In the genomic region with DNA sequence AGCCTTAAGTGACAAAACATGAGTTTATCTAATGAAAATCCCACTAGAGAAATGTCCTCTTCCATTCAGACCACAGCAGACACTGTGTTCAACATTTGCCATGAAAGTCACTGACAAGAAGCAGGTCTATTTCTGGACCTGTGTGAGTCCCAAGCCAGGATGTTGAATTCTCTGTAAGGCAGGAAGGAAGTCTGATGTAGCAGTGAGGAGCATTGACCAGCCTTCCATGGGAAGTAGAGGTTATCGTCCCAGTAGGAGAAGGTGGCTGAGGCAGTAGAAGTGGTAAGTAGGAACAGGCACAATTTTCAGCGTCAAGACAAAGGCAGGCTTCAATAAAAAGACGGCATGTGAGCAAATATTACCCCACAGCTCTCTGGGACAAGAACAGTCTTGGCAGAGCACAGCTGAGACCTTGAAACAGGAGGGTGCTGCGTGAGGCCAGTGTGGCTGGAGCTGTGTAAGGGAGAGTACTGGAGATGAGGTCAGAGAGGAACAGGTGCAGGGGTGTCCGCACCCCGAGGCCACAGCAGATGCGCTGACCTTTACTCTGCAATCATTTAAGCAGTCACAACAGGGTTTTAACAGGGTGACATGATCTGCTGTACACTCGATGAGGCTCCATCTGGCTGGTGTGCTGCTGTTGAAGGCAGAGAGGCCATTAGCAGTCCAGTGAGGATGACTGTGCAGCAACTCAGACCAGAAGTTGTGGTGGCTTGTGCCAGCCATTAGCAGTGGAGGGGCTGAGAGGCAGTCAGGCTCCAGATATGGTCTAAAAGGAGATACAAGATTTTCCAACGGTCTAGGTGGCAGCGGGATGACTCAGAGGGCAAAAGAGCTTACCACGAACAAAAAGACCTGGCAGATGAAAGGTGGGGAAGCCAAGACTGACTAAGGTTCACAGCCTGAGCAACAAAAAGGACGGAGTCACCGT, we compare ENCODE assay signal across 9 mouse cellular contexts. TPM values are rescaled to one million over a fixed set of nuclear protein-coding genes. Genes with fewer than 3 reads are reported as not detected.
A peak's percentile ranks its signal among the peaks of the same experiment; 100 is the strongest.
DNase-seq lines count a peak whose midpoint lies in the region; ATAC-seq and TF ChIP-seq lines count a peak whose summit lies in the region.
"Had no signal": no experiment of that assay in that cellular context is flagged by ENCODE, and none has a peak within 500 bp of the region (broad histone marks: within the 10 kb centered on the region; RNA-seq: fewer than 3 reads in every experiment).

No protein-coding gene starts in this region.

- peak overlapping the region; percentile 9; the same call in 1 of the 2 replicates for H3K27ac ChIP-seq in liver, postnatal 0 days (ENCODE audit: low read depth)
- no peak overlapping the region for H3K27ac ChIP-seq in liver, embryonic 12.5 days
- no peak overlapping the region; the same call in 1 of the 2 replicates for H3K27ac ChIP-seq in embryonic facial prominence, embryonic 11.5 days (replicated peaks; ENCODE audit: low read depth, low read length)
- H3K27ac ChIP-seq in heart, embryonic 15.5 days: peak overlapping the region; percentile 70

- no peak overlapping the region for H3K9ac ChIP-seq in liver, postnatal 0 days (replicated peaks)
- no peak overlapping the region for H3K9ac ChIP-seq in liver, embryonic 12.5 days
- no peak overlapping the region for H3K9ac ChIP-seq in embryonic facial prominence, embryonic 11.5 days (replicated peaks; ENCODE audit: low read length)
- no peak overlapping the region for H3K9ac ChIP-seq in heart, embryonic 15.5 days

- no peak overlapping the region for H3K4me2 ChIP-seq in liver, postnatal 0 days (ENCODE audit: low read depth, low read length)
- H3K4me2 ChIP-seq in liver, embryonic 12.5 days: no peak overlapping the region
- H3K4me2 ChIP-seq in embryonic facial prominence, embryonic 11.5 days (ENCODE audit: low read depth, low read length): no peak overlapping the region
- no peak overlapping the region for H3K4me2 ChIP-seq in heart, embryonic 15.5 days

- 45% methylated on average over 13 of the region's 13 CpGs for WGBS in liver, postnatal 0 days (ENCODE audit: insufficient replicate concordance)
- 47% methylated on average over 13 of the region's 13 CpGs for WGBS in liver, embryonic 12.5 days (ENCODE audit: insufficient replicate concordance)
- 69% methylated on average over 13 of the region's 13 CpGs for WGBS in embryonic facial prominence, embryonic 11.5 days
- WGBS in heart, embryonic 15.5 days: 64% methylated on average over 13 of the region's 13 CpGs

- TF ChIP-seq CTCF in liver, postnatal 0 days (IDR thresholded peaks at IDR 0.05; ENCODE audit: low read depth): no peak

- ATAC-seq in liver, postnatal 0 days: peak; percentile 76
- ATAC-seq in liver, embryonic 12.5 days: no peak
- 0 out of 2 replicates have a peak, but pooled peaks have one; percentile 26 for ATAC-seq in embryonic facial prominence, embryonic 11.5 days (replicated peaks; ENCODE audit: insufficient number of reproducible peaks, low FRiP score, low TSS enrichment, low read depth)
- no peak; the same call in 1 of the 2 replicates for ATAC-seq in heart, embryonic 15.5 days (replicated peaks; ENCODE audit: insufficient number of reproducible peaks, insufficient read depth, low FRiP score, low read depth)

- peaks cover 23% of the 10 kb centered on the region for H3K4me1 ChIP-seq in liver, postnatal 0 days (ENCODE audit: insufficient read depth)
- peaks cover 4% of the 10 kb centered on the region; the same call in 1 of the 2 replicates for H3K4me1 ChIP-seq in liver, embryonic 12.5 days
- H3K4me1 ChIP-seq in embryonic facial prominence, embryonic 11.5 days (ENCODE audit: control insufficient read depth, insufficient read depth, low read length): peaks cover 3% of the 10 kb centered on the region; the same call in 1 of the 2 replicates
- H3K4me1 ChIP-seq in heart, embryonic 15.5 days (replicated peaks): peaks cover 28% of the 10 kb centered on the region

- H3K4me3 ChIP-seq in liver, postnatal 0 days (ENCODE audit: low read depth, low read length): no peak overlapping the region
- H3K4me3 ChIP-seq in liver, embryonic 12.5 days: no peak overlapping the region
- no peak overlapping the region for H3K4me3 ChIP-seq in embryonic facial prominence, embryonic 11.5 days (ENCODE audit: low read depth, low read length)
- H3K4me3 ChIP-seq in heart, embryonic 15.5 days: no peak overlapping the region

- H3K27me3 ChIP-seq in liver, postnatal 0 days (ENCODE audit: insufficient read depth, low read length): no peaks in the 10 kb centered on the region
- H3K27me3 ChIP-seq in liver, embryonic 12.5 days (replicated peaks): no peaks in the 10 kb centered on the region
- no peaks in the 10 kb centered on the region for H3K27me3 ChIP-seq in embryonic facial prominence, embryonic 11.5 days (ENCODE audit: control insufficient read depth, insufficient read depth, low read length)
- H3K27me3 ChIP-seq in heart, embryonic 15.5 days: no peaks in the 10 kb centered on the region

- no peaks in the 10 kb centered on the region for H3K36me3 ChIP-seq in liver, postnatal 0 days (replicated peaks; ENCODE audit: insufficient read depth, low read length)
- no peaks in the 10 kb centered on the region for H3K36me3 ChIP-seq in liver, embryonic 12.5 days
- H3K36me3 ChIP-seq in embryonic facial prominence, embryonic 11.5 days (replicated peaks; ENCODE audit: control insufficient read depth, insufficient read depth, low read depth, low read length): no peaks in the 10 kb centered on the region
- H3K36me3 ChIP-seq in heart, embryonic 15.5 days: no peaks in the 10 kb centered on the region

- no peaks in the 10 kb centered on the region; the same call in 1 of the 2 replicates for H3K9me3 ChIP-seq in liver, postnatal 0 days (ENCODE audit: low read length)
- H3K9me3 ChIP-seq in liver, embryonic 12.5 days (replicated peaks): no peaks in the 10 kb centered on the region
- H3K9me3 ChIP-seq in embryonic facial prominence, embryonic 11.5 days (replicated peaks; ENCODE audit: control insufficient read depth, low read length): no peaks in the 10 kb centered on the region
- no peaks in the 10 kb centered on the region; the same call in 1 of the 2 replicates for H3K9me3 ChIP-seq in heart, embryonic 15.5 days (replicated peaks)

- no peak for TF ChIP-seq EP300 in liver, postnatal 0 days (IDR thresholded peaks at IDR 0.05; ENCODE audit: low read depth)

- DNase-seq in liver, postnatal 0 days: no peak
- no peak for DNase-seq in embryonic facial prominence, embryonic 11.5 days (ENCODE audit: low spot score)
- peak; percentile 24 for DNase-seq in retina, embryonic 14.5 days (ENCODE audit: low spot score)
- no peak for DNase-seq in left cerebral cortex, adult 18-20 months (ENCODE audit: low spot score in 2 of 2)
- DNase-seq in cerebellum, adult 9-10 months: no peak
- DNase-seq in right cerebral cortex, postnatal 14 days: no peak
- DNase-seq: layer of hippocampus, adult 9-11 months had no signal

RNA-seq across cellular contexts. Expression of a gene that starts 21.8 kb away (rescaled TPM):
- 19.1 and 20.2 TPM in 2 replicates for polyA plus RNA-seq in liver, postnatal 0 days (2015; fragmentation: Nextera tagmentation; extraction: Ambion mirVana)
- polyA plus RNA-seq in liver, embryonic 12.5 days (2016; fragmentation: Nextera tagmentation; extraction: Ambion mirVana): 30.3 and 32.0 TPM in 2 replicates
- polyA plus RNA-seq in embryonic facial prominence, embryonic 11.5 days (2014; fragmentation: Nextera tagmentation; extraction: Ambion mirVana): 83.2 and 84.2 TPM in 2 replicates
- polyA plus RNA-seq in heart, embryonic 15.5 days (2015; fragmentation: Nextera tagmentation; extraction: Ambion mirVana): 23.5 and 43.2 TPM in 2 replicates
- 10 to 100 TPM; 18.2 to 18.6 TPM for total RNA-seq in left cerebral cortex, adult 18-20 months (2021)

Comparison
In these comparisons a context has a peak if more than half of its experiments do, and no peak if none do; other contexts are left out.
1. ATAC-seq: peak in liver, postnatal 0 days (single experiment) and embryonic facial prominence, embryonic 11.5 days (single experiment); none in liver, embryonic 12.5 days (single experiment) and heart, embryonic 15.5 days (single experiment).
2. H3K27ac ChIP-seq: peak in liver, postnatal 0 days (single experiment) and heart, embryonic 15.5 days (single experiment); none in liver, embryonic 12.5 days (single experiment) and embryonic facial prominence, embryonic 11.5 days (single experiment).